Mouse (Mus musculus) heart, postnatal 0 days (tissue): ENCODE data around the gene S100pbp. TPM values are rescaled to one million over a fixed set of nuclear protein-coding genes. Genes with fewer than 3 reads are reported as not detected.

ENCODE experiments used
- ATAC-seq: fragments of 200-750 bp; cut with Nextera tagmentation; 2 replicates; pipeline ENCODE4 v1.8.0; 2017; ENCODE audit warnings: low read depth, moderate number of reproducible peaks, moderate library complexity; ENCODE audit not compliant: insufficient read depth
- DNase-seq: peaks from one replicate; pipeline ENCODE4 v3.0.0-alpha.2; 2016; ENCODE audit warnings: low spot score
- H3K27ac ChIP-seq: fragments of 300-500 bp; sonication (generic); 2 replicates; pipeline ENCODE4 v1.5.1; 2014; ENCODE audit warnings: low read depth, mild to moderate bottlenecking
- H3K27me3 ChIP-seq: fragments of 300-500 bp; sonication (generic); 2 replicates; pipeline ENCODE4 v1.6.1; 2014; ENCODE audit warnings: low read length, mixed read lengths; ENCODE audit not compliant: control insufficient read depth, insufficient read depth
- H3K36me3 ChIP-seq: fragments of 300-500 bp; sonication (generic); replicated peaks from 2 replicates; pipeline ENCODE4 v1.6.1; 2014; ENCODE audit warnings: low read length, mixed read lengths; ENCODE audit not compliant: control insufficient read depth, insufficient read depth
- H3K4me1 ChIP-seq: fragments of 300-500 bp; sonication (generic); 2 replicates; pipeline ENCODE4 v1.6.1; 2014; ENCODE audit warnings: antibody characterized with exemption; ENCODE audit not compliant: control insufficient read depth, insufficient read depth
- H3K4me2 ChIP-seq: fragments of 300-500 bp; sonication (generic); 2 replicates; pipeline ENCODE4 v1.6.1; 2014; ENCODE audit warnings: low read depth, mild to moderate bottlenecking, low read length, moderate library complexity
- H3K4me3 ChIP-seq: fragments of 300-500 bp; sonication (generic); 2 replicates; pipeline ENCODE4 v1.5.1; 2014; ENCODE audit warnings: low read depth, low read length
- H3K9ac ChIP-seq: fragments of 300-500 bp; sonication (generic); replicated peaks from 2 replicates; pipeline ENCODE4 v1.6.1; 2014; ENCODE audit warnings: low read depth, low read length, mixed read lengths
- H3K9me3 ChIP-seq: fragments of 300-500 bp; sonication (generic); replicated peaks from 2 replicates; pipeline ENCODE4 v1.6.1; 2016; ENCODE audit warnings: low read length; ENCODE audit not compliant: control insufficient read depth
- CTCF ChIP-seq: IDR thresholded peaks from 2 replicates; pipeline ENCODE4 v1.5.1; 2016; ENCODE audit warnings: antibody characterized with exemption, control low read depth, low read depth
- EP300 ChIP-seq: IDR thresholded peaks from 2 replicates; pipeline ENCODE4 v1.6.1; 2016; ENCODE audit warnings: antibody characterized with exemption, low read depth
- WGBS: fragments of 180-500 bp; shearing (Covaris S2); extraction: QIAGEN DNeasy Blood & Tissue Kit; methylation state at CpG from one replicate; pipeline ENCODE4 v1.1.7; 2014; 5-methylcytosine and 5-hydroxymethylcytosine counted together
- polyA plus RNA-seq: library from polyadenylated mRNA; unstranded; fragments of >200 nt; fragmentation: Nextera tagmentation; extraction: Ambion mirVana; gene quantifications from 2 replicates; pipeline ENCODE4 v1.2.1, GENCODE M21; 2015
- total RNA-seq: library from RNA; depleted of rRNA; stranded (reverse); fragments of >200 nt; gene quantifications from 2 replicates; pipeline ENCODE4 v1.2.3, GENCODE M21; 2014; ENCODE audit warnings: low replicate concordance

S100pbp gene
- total and polyA plus RNA-seq, 2 experiments from 2014 or later: 6.9 to 24.5 TPM

DNA sequence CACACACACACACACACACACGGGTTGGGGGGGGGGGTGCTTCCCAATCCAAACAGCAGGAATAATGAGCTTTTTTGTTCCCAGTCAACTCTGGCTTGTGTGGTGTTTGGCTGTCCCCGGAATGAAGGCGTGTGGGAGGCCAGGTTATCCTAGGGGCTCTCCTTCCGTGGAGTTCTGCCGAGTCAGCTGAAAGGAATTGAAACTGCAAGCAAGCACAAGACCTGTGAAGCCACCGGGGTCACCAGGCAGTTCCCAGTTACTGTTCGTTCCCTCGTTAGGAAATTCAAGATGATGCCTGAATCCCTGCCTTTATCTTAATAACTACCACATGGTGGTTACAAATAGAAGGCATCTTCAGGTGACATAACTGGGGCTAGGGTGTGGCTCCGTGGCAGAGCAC lies 60.1 kb downstream of the S100pbp start:
- DNase-seq (no peak), ATAC-seq (no peak)
- Histone ChIP-seq H3K9me3 (no peaks in the 10 kb centered on the region), H3K4me2 (no peak overlapping the region), H3K27me3 (peaks cover 33% of the 10 kb centered on the region), H3K4me1 (peaks cover 7% of the 10 kb centered on the region; the same call in 1 of the 2 replicates), H3K9ac (no peak overlapping the region), H3K4me3 (no peak overlapping the region), H3K36me3 (no peaks in the 10 kb centered on the region), H3K27ac (no peak overlapping the region)
- TF ChIP-seq EP300: no peak
- TF ChIP-seq CTCF: no peak
- 39% methylated on average over 9 of the region's 9 CpGs for WGBS

DNA sequence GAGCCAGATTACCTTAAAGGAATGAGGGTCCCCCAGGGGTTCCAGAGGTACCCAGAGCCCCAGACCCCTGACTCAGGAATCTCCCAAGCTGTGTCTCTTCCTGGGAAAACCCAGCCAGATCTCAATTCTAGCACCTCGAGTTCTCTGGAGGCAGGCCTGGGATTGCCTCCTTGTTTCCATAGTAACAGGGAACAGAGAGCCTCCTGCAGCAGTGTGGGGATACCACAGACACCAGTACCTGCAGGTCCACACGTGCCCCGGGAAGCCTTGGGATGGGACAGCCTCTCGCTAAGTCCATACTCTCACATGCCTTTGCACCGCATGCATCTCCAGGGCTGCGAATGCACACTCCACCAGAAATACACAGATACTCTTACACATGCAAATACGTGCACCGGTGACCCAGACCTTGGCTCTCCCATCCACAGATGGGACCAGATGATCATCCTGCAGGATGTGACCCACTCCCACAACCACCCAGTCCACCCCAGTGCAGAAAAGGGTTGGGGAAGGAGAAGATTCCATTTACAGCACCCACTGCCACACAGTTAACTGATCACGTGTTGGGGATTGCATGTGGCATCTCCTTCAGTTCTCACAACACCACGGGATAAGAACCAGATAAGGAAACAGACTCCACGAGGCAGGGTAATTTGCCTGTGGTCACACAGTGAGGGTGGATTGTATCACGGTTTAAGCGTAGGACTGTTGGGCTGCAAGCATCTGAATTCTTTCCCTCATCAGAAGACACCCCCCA lies 60.8 kb downstream of the S100pbp start:
- Histone ChIP-seq H3K4me3 (no peak overlapping the region), H3K36me3 (no peaks in the 10 kb centered on the region), H3K27ac (no peak overlapping the region), H3K4me1 (peaks cover 7% of the 10 kb centered on the region; the same call in 1 of the 2 replicates), H3K4me2 (no peak overlapping the region), H3K9me3 (no peaks in the 10 kb centered on the region), H3K27me3 (peaks cover 37% of the 10 kb centered on the region), H3K9ac (no peak overlapping the region)
- ATAC-seq: no peak
- no peak for DNase-seq
- no peak for TF ChIP-seq EP300
- TF ChIP-seq CTCF: no peak
- WGBS: 48% methylated on average over 13 of the region's 13 CpGs

DNA sequence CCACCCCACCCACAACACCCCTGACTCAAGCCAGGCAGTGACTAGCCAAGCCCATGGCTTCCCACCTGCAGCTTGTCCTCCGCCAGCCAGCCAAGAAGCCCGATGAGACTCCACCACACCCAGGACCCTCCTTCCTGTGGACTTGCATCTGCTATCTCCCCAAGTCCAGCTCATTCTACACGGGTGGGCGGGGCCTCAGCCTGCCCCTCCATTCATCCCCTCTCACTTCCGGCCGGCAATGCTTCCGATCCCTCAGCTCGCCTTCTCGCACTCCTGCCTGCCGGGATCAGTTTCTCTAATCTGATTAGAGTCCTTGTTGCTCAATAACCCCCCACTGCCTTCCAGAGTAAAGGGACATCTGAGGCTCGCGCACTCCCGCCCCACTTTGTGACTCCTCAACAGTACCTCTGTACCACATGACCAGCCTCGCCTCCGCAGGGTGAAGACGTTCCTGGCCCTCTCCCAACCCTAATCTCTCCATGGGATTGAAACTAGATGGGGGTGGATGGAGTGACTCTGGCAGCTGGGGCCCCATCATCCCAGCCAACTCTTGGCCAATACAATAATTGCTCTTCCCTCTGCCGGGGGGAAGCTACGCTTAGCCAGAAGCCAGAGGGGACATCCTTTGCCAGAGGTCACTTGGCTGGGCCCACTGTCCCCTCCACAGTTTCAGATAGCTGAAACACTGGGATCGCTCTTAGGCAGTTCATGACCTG lies 63.6 kb downstream of the S100pbp start:
- Histone ChIP-seq H3K9me3 (no peaks in the 10 kb centered on the region), H3K4me3 (0 out of 2 replicates have a peak overlapping the region, but pooled peaks have one; percentile 1), H3K27me3 (peaks cover 64% of the 10 kb centered on the region), H3K36me3 (no peaks in the 10 kb centered on the region), H3K9ac (no peak overlapping the region), H3K4me1 (peaks cover 7% of the 10 kb centered on the region; the same call in 1 of the 2 replicates), H3K4me2 (peak overlapping the region; percentile 25; the same call in 1 of the 2 replicates), H3K27ac (no peak overlapping the region)
- TF ChIP-seq CTCF (no peak), EP300 (no peak)
- ATAC-seq: no peak
- 6% methylated on average over 19 of the region's 19 CpGs for WGBS
- DNase-seq: no peak

DNA sequence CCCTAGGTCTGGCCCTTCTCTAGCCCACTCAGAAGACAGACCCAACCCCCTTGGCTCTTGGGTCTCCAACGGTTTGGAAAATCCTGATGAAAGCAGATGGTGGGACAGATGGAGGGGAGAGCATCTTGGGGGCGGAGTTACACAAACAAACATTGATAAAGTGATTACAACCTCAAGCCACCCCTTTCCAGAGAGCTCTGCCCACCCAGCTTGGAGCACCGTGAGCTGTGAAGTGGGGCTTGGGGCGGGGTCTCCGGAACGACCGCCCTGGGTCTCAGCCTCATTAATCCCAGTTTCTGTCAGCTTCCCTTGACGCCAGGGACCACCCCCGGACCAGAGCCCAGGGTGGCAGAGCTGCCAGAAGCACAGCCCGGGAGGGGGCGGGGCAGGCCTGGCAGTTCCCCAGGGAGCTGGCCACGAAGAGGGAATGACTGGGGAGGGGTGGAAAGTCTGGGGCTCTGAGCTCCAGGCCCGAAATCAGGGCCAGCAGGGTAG lies 64.8 kb downstream of the S100pbp start:
- no peak overlapping the region for H3K4me3 ChIP-seq
- TF ChIP-seq CTCF (no peak), EP300 (no peak)
- peaks cover 4% of the 10 kb centered on the region; the same call in 1 of the 2 replicates for H3K4me1 ChIP-seq
- H3K27me3 ChIP-seq: peaks cover 69% of the 10 kb centered on the region
- no peaks in the 10 kb centered on the region for H3K9me3 ChIP-seq
- 4% methylated on average over 13 of the region's 13 CpGs for WGBS
- DNase-seq (no peak), ATAC-seq (no peak)
- H3K9ac ChIP-seq: no peak overlapping the region
- H3K4me2 ChIP-seq: no peak overlapping the region
- H3K27ac ChIP-seq: no peak overlapping the region
- H3K36me3 ChIP-seq: no peaks in the 10 kb centered on the region

DNA sequence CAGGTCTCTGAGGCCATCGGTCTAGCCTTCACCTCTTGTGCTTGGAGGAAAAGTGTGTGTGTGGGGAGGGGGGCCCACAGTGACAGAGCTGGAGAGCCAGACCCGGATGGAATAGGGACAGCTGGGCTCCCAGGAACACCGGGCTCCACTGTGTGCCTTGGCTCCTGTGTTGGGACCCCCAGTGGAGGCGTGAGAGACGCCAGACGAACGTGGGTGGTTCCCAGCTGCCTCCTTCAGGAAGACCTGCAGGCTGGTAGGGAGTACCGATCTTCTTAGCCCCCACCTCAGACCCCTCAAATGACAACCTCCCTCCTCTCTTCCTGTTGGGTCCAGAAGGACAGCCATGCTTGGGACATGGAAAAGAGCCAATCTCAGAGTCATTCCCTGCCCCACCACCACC lies 66.8 kb downstream of the S100pbp start:
- DNase-seq (no peak), ATAC-seq (no peak)
- peaks cover 68% of the 10 kb centered on the region for H3K27me3 ChIP-seq
- no peaks in the 10 kb centered on the region for H3K9me3 ChIP-seq
- no peaks in the 10 kb centered on the region for H3K36me3 ChIP-seq
- TF ChIP-seq EP300: no peak
- TF ChIP-seq CTCF: no peak
- no peak overlapping the region for H3K4me2 ChIP-seq
- peaks cover 4% of the 10 kb centered on the region; the same call in 1 of the 2 replicates for H3K4me1 ChIP-seq
- H3K27ac ChIP-seq: no peak overlapping the region
- WGBS: 20% methylated on average over 8 of the region's 8 CpGs
- no peak overlapping the region for H3K9ac ChIP-seq
- H3K4me3 ChIP-seq: no peak overlapping the region
